Mouse (Mus musculus): ENCODE results near the gene Saa3.

GRCm38 (mm10) chr7:46686827-46687226 is 28.7 kb downstream of the Saa3 start:
- TF ChIP-seq GATA1 (IDR thresholded peaks at IDR 0.05; ENCODE audit: low read length), result no peak
- no peak for TF ChIP-seq TAL1 (IDR thresholded peaks at IDR 0.05; ENCODE audit: low read length)
